Mouse (Mus musculus) liver, embryonic 12.5 days (tissue): ENCODE measurements around the gene Man2a2. TPM values are rescaled to one million over a fixed set of nuclear protein-coding genes. Genes with fewer than 3 reads are reported as not detected.

ENCODE experiments used
- ATAC-seq: fragments of 200-750 bp; cut with Nextera tagmentation; 2 replicates; pipeline ENCODE4 v1.8.0; 2017; ENCODE audit warnings: moderate number of reproducible peaks, mild to moderate bottlenecking, moderate library complexity
- H3K27ac ChIP-seq: fragments of 300-500 bp; sonication (generic); 2 replicates; pipeline ENCODE4 v1.5.1; 2016; ENCODE audit warnings: mild to moderate bottlenecking
- H3K27me3 ChIP-seq: fragments of 300-500 bp; sonication (generic); replicated peaks from 2 replicates; pipeline ENCODE4 v1.6.1; 2016; ENCODE audit warnings: mild to moderate bottlenecking, moderate library complexity
- H3K36me3 ChIP-seq: fragments of 300-500 bp; sonication (generic); 2 replicates; pipeline ENCODE4 v1.6.1; 2016; ENCODE audit warnings: mild to moderate bottlenecking, moderate library complexity
- H3K4me1 ChIP-seq: fragments of 300-500 bp; sonication (generic); 2 replicates; pipeline ENCODE4 v1.6.1; 2016
- H3K4me2 ChIP-seq: fragments of 300-500 bp; sonication (generic); 2 replicates; pipeline ENCODE4 v1.6.1; 2016; ENCODE audit warnings: mild to moderate bottlenecking, moderate library complexity
- H3K4me3 ChIP-seq: fragments of 300-500 bp; sonication (generic); 2 replicates; pipeline ENCODE4 v1.5.1; 2016; ENCODE audit warnings: mild to moderate bottlenecking, moderate library complexity
- H3K9ac ChIP-seq: fragments of 300-500 bp; sonication (generic); 2 replicates; pipeline ENCODE4 v1.6.1; 2016; ENCODE audit warnings: mild to moderate bottlenecking, moderate library complexity
- H3K9me3 ChIP-seq: fragments of 300-500 bp; sonication (generic); replicated peaks from 2 replicates; pipeline ENCODE4 v1.6.1; 2016; ENCODE audit warnings: mild to moderate bottlenecking, moderate library complexity
- WGBS: fragments of 180-500 bp; shearing (Covaris S2); methylation state at CpG from one replicate; pipeline ENCODE4 v1.1.7; 2016; ENCODE audit not compliant: insufficient replicate concordance; 5-methylcytosine and 5-hydroxymethylcytosine counted together
- polyA plus RNA-seq: library from polyadenylated mRNA; unstranded; fragments of >200 nt; fragmentation: Nextera tagmentation; extraction: Ambion mirVana; gene quantifications from 2 replicates; pipeline ENCODE4 v1.2.1, GENCODE M21; 2016

Gene Man2a2
- polyA plus RNA-seq, 1 experiment from 2014 or later, result 6.5 TPM

DNA sequence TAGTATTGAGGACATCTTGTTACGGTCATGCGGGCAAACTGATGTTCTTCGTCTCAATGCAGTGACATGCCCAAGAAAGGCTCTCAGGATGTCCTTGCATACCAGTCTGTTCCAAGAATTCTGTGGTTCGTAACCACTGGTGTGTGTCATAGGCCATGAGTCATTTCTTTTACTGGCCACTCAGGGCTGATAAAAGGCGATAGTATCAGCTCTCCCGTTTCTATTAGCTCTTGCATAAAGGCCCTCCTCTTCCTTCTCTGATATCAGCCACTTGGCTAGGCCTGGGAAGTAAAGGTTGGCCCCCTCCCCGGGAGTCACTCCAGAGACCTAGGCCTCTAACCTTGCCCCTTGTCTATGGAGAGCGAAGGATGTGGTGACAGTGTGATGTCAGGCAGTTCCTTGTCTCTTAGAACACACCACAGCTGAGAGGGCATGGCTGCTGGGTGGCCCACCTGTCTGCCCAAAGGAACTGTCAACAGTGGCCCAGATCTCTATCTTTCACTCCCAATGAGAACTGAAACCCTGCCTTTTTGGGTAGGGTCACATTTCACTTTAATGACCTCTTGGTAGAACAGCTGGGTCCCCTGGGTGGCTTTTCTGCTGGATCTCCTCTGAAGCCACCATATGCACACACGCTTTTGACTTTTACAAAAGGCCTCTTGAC, 4.3 kb upstream of the Man2a2 start:
- peaks cover 27% of the 10 kb centered on the region for H3K27me3 ChIP-seq
- no peak overlapping the region for H3K9ac ChIP-seq
- WGBS, result 40% methylated on average over 9 of the region's 9 CpGs
- H3K36me3 ChIP-seq, result peaks cover 3% of the 10 kb centered on the region; the same call in 1 of the 2 replicates
- H3K9me3 ChIP-seq, result no peaks in the 10 kb centered on the region
- H3K4me3 ChIP-seq, result no peak overlapping the region
- no peak overlapping the region for H3K4me2 ChIP-seq
- no peak overlapping the region for H3K27ac ChIP-seq
- no peak for ATAC-seq
- H3K4me1 ChIP-seq, result peaks cover 11% of the 10 kb centered on the region

DNA sequence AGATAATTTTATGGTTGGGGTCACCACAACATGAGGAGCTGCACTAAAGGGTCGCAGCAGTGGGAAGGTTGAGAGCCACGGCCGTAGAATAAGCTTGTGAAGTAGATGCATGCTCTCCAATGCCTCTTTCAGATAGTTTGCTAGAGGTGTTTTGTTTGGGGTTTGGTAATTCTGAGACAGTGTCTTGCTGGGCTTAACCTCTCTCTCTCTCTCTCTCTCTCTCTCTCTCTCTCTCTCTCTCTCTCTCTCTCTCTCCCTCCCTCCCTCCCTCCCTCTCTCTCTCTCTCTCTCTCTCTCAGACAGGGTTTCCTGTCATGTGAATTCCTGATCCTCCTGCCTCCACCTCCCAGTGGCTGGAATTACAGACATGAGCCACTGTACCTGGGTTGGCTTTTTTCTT, 3.6 kb upstream of the Man2a2 start:
- peaks cover 3% of the 10 kb centered on the region; the same call in 1 of the 2 replicates for H3K36me3 ChIP-seq
- peaks cover 34% of the 10 kb centered on the region for H3K27me3 ChIP-seq
- 78% methylated on average over 3 of the region's 3 CpGs for WGBS
- H3K27ac ChIP-seq, result no peak overlapping the region
- H3K4me2 ChIP-seq, result no peak overlapping the region
- H3K4me3 ChIP-seq, result no peak overlapping the region
- no peak for ATAC-seq
- peaks cover 19% of the 10 kb centered on the region for H3K4me1 ChIP-seq
- no peak overlapping the region for H3K9ac ChIP-seq
- H3K9me3 ChIP-seq, result no peaks in the 10 kb centered on the region

DNA sequence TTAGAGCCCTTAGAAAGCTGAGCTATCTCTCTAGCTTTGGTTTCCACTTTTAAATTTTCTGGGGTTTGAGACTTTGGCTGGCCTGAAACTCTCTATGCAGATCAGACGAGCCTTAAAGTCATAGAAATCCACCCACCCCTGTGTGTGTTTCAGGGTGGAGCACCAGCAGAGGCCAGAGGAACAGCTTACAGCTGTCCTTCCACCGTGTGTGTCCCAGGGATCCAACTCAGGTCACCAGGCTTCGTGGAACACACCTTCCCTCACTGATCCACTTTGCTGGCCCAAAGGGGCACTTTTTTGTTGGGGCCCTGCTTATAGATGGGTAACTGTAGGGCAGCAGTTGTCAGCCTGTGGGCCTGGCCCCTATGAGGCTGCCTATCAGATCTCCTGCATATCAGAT, 3.1 kb upstream of the Man2a2 start:
- no peak overlapping the region for H3K4me2 ChIP-seq
- peaks cover 23% of the 10 kb centered on the region for H3K4me1 ChIP-seq
- no peak overlapping the region for H3K27ac ChIP-seq
- H3K27me3 ChIP-seq, result peaks cover 39% of the 10 kb centered on the region
- no peak for ATAC-seq
- H3K4me3 ChIP-seq, result no peak overlapping the region
- no peaks in the 10 kb centered on the region for H3K9me3 ChIP-seq
- WGBS, result 54% methylated on average over 3 of the region's 3 CpGs
- H3K9ac ChIP-seq, result no peak overlapping the region
- H3K36me3 ChIP-seq, result peaks cover 3% of the 10 kb centered on the region; the same call in 1 of the 2 replicates

DNA sequence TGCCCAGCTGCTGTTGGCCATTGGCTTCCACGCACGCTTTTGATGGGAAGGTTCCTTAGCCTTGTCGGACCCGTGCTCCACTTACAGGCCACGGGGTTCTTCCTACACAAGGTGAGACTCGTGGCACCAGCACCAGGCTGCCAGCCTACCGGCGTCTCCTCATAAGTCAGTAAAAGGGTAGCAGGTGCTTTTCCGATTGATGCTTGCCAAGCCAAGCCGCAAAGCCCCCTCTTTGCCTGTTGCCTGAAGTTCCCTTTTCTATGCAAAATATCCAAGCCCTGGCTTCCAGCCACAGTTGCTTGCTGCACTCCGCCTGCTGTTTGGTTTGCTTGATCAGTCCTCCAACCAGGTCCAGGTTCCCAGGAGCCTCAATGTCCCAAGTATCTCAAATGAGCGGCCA, 2.7 kb upstream of the Man2a2 start:
- Histone ChIP-seq H3K9me3 (no peaks in the 10 kb centered on the region), H3K27ac (no peak overlapping the region), H3K27me3 (peaks cover 42% of the 10 kb centered on the region), H3K4me3 (no peak overlapping the region), H3K4me1 (peaks cover 27% of the 10 kb centered on the region), H3K9ac (no peak overlapping the region), H3K36me3 (peaks cover 3% of the 10 kb centered on the region; the same call in 1 of the 2 replicates), H3K4me2 (no peak overlapping the region)
- 71% methylated on average over 12 of the region's 12 CpGs for WGBS
- ATAC-seq, result no peak

DNA sequence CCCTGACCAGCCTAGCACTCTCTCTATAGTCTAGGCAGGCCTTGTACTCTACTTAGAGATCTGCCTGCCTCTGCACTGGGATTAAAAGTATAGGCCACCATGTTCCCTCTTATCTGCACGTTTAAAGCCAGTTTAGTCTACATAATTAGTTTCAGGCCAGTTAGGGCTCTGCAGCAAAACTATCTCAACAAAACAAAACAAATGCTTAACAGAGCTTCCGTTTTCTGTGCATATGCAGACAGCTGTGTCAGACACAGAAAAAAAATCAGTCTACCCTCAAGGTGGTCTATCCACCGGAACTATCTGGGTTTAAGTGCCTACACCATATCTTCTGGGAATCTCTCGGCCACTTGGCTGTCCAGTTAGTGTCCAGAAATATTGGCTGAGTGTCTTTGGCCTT, 2.2 kb upstream of the Man2a2 start:
- Histone ChIP-seq H3K4me1 (peaks cover 27% of the 10 kb centered on the region), H3K4me3 (no peak overlapping the region), H3K9me3 (no peaks in the 10 kb centered on the region), H3K36me3 (peaks cover 3% of the 10 kb centered on the region; the same call in 1 of the 2 replicates), H3K4me2 (no peak overlapping the region), H3K27ac (no peak overlapping the region), H3K27me3 (peaks cover 42% of the 10 kb centered on the region), H3K9ac (no peak overlapping the region)
- WGBS, result 60% methylated on average over 4 of the region's 4 CpGs
- no peak for ATAC-seq

DNA sequence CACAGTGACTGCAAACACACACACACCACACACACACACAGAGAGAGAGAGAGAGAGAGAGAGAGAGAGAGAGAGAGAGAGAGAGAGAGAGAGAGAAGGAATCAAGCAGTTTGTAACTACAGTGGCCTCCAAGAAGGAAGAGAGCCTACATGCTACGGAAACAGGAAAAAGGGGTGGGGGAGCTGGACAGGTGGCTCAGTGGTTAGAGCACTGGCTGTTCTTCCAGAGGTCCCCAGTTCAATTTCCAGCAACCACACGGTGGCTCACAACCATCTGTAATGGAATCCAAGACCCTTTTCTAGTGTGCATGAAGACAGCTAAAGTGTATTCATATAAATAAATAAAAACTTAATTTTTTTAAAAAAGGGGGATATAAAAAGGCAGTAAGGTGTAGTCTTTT, 1.5 kb upstream of the Man2a2 start:
- Histone ChIP-seq H3K9me3 (no peaks in the 10 kb centered on the region), H3K27me3 (peaks cover 42% of the 10 kb centered on the region), H3K27ac (no peak overlapping the region), H3K4me2 (no peak overlapping the region), H3K4me1 (peaks cover 27% of the 10 kb centered on the region), H3K4me3 (no peak overlapping the region), H3K36me3 (peaks cover 10% of the 10 kb centered on the region), H3K9ac (no peak overlapping the region)
- 41% methylated on average over 2 of the region's 2 CpGs for WGBS
- ATAC-seq, result no peak

DNA sequence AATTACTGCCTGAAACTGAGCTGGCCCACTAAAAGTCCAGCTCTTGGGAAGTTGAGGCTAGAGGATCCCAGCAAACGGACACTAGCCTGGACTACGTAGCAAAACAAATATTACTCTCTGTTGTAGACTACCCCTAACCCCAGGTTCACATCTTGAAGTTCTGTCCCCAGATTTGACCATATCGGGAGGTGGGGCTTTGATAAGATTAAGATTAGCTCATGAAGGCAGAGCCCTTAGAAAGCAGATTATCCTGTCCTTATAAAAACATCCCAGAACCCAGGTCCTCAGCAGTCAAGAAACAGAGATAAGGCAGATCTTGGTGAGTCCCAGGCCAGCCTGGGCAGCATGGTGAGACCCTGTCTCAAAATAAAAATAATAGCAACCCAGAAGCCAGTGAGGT, 991 bp upstream of the Man2a2 start:
- peaks cover 27% of the 10 kb centered on the region for H3K4me1 ChIP-seq
- H3K27ac ChIP-seq, result no peak overlapping the region
- WGBS, result 52% methylated on average over 3 of the region's 3 CpGs
- H3K9ac ChIP-seq, result no peak overlapping the region
- ATAC-seq, result no peak
- H3K9me3 ChIP-seq, result no peaks in the 10 kb centered on the region
- no peak overlapping the region for H3K4me3 ChIP-seq
- no peak overlapping the region for H3K4me2 ChIP-seq
- peaks cover 15% of the 10 kb centered on the region for H3K36me3 ChIP-seq
- peaks cover 42% of the 10 kb centered on the region for H3K27me3 ChIP-seq

DNA sequence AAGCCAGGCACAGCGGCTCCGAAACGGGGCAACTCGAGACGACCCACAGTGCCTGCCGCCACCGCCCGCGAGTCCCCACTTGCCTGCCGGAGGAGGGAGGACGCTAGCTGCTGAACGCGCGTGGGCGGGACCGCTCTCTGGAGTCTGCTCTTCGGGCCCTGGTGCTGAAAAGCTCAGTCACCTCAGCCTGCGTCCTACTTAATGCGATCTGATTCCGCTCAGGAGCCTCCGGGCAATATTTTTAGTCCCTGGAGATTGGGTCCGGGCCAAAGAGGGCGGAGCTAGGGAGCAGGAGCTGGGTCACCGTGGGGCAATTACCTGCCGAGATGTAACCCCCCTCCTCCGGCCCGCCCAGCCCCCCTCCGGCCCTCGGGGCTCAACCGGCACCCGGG, 530 bp downstream of the Man2a2 start:
- Histone ChIP-seq H3K4me1 (peaks cover 27% of the 10 kb centered on the region), H3K36me3 (peaks cover 30% of the 10 kb centered on the region), H3K27ac (peak overlapping the region; percentile 57), H3K9me3 (no peaks in the 10 kb centered on the region), H3K4me2 (peak overlapping the region; percentile 97), H3K9ac (peak overlapping the region; percentile 76), H3K27me3 (peaks cover 42% of the 10 kb centered on the region), H3K4me3 (peak overlapping the region; percentile 77)
- under 1% methylated on average over 31 of the region's 31 CpGs for WGBS
- peak; percentile 32 for ATAC-seq

DNA sequence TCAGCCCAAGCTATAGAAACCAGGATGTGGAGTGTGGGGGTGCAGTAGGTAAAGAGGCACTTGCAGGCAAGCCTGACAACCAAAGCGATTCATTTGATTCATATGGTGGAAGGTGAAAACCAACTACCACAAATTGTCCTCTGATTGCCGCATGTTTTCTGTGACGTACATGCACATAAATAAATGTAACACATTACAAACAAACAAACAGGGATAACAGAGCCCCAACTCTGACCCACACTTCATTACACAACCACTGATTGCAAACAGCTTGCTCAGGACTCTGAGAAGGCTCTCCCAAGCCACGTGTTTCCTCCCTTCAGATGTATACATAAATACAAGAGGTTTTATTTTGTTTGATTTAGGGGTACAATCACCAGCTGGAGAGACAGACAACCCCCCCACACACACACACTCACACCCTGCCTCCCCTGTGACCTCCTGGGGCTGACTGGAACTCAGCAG, 1.2 kb downstream of the Man2a2 start:
- peaks cover 42% of the 10 kb centered on the region for H3K27me3 ChIP-seq
- H3K36me3 ChIP-seq, result peaks cover 30% of the 10 kb centered on the region
- no peaks in the 10 kb centered on the region for H3K9me3 ChIP-seq
- H3K4me3 ChIP-seq, result peak overlapping the region; percentile 77
- WGBS, result 43% methylated on average over 4 of the region's 4 CpGs
- H3K4me1 ChIP-seq, result peaks cover 27% of the 10 kb centered on the region
- H3K27ac ChIP-seq, result peak overlapping the region; percentile 57
- ATAC-seq, result no peak
- peak overlapping the region; percentile 97 for H3K4me2 ChIP-seq
- H3K9ac ChIP-seq, result peak overlapping the region; percentile 76; the same call in 1 of the 2 replicates

DNA sequence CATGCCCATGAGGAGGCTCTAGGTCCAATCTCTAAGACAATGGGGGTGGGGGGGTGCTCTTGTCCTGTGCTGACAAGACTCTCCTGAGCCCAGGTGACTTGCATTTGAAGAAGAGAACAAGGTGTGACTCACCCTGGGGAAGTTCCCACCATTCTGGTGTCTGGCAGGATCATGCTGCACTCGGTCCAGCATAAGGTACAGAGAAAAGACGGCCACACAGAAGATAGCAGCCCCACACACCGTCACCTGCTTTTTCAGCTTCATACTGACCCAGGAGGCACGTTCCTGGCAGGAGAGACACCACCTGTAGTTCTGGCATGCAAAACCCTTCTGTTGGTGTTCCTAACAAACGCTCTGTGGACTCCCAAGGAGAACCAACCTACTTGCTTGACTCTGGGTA, 1.7 kb downstream of the Man2a2 start:
- WGBS, result 55% methylated on average over 5 of the region's 5 CpGs
- H3K27me3 ChIP-seq, result peaks cover 42% of the 10 kb centered on the region
- no peak overlapping the region for H3K27ac ChIP-seq

DNA sequence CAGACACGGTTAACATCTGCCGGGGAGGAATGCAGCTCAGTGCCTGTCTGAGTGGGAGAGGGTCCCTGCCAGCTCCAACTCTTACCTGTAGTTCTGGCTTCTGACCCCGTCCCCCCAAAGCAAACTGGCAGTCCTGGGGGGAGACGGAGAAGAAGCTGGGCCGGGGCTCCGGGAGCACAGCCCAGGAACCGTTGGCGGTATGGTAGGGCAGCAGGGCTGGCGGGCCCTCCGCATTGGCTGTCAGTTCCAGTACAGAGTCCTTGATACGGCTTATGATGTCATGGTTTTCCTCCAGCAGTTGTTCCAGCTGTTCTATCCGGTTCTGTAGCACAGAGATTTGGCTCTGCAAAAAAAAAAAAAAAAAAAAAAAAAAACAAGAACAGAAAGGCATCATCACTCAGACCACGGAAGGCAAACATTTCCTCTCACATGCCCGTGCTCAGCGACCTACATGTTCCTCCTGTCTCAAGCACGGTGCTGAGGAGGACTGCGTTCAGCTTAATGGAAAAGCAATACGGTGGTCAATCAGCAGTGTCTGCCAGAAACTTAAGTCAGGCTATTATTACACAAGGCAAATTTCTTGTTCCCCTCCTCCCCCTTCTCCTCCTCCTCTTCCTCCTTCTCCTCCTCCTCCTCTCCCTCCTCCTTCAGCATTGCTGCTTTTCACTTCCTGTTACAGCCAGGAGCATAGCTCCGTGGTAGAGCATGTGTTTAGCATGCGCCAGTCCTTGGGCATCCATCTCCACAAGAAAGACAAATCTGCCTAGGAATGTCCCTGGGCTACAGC, 2.3 kb downstream of the Man2a2 start:
- no peak for ATAC-seq
- H3K4me3 ChIP-seq, result no peak overlapping the region
- WGBS, result 62% methylated on average over 20 of the region's 20 CpGs
- no peaks in the 10 kb centered on the region for H3K9me3 ChIP-seq
- peaks cover 27% of the 10 kb centered on the region for H3K4me1 ChIP-seq
- peaks cover 42% of the 10 kb centered on the region for H3K27me3 ChIP-seq
- no peak overlapping the region for H3K9ac ChIP-seq
- peak overlapping the region; percentile 97; the same call in 1 of the 2 replicates for H3K4me2 ChIP-seq
- no peak overlapping the region for H3K27ac ChIP-seq
- peaks cover 40% of the 10 kb centered on the region for H3K36me3 ChIP-seq

More for the DNA sequence above, 1.7 kb downstream of the Man2a2 start:
- H3K4me3 ChIP-seq, result no peak overlapping the region
- H3K36me3 ChIP-seq, result peaks cover 34% of the 10 kb centered on the region
- no peak overlapping the region for H3K9ac ChIP-seq
- H3K9me3 ChIP-seq, result no peaks in the 10 kb centered on the region
- peak overlapping the region; percentile 97 for H3K4me2 ChIP-seq
- H3K4me1 ChIP-seq, result peaks cover 27% of the 10 kb centered on the region
- no peak for ATAC-seq

DNA sequence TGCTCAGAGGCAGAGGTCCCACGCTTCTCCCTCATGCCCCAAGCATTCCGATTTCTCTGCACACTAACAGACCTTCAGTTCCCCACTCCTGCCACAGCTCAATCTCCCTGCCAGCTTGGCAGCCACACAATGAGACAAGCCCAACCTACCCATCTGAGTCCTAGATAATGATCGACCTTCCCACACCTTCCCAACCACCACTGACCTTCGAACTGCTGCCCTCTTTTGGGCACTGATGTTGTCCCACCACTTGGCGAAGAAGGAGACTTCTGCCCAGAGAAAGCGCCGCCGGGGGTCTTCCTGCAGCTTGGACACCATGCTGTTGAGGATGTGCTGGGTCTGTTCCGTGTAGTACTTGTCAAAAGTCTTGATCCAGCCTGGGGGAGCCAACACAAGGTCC, 3.2 kb downstream of the Man2a2 start:
- WGBS, result 78% methylated on average over 9 of the region's 9 CpGs
- H3K27me3 ChIP-seq, result peaks cover 39% of the 10 kb centered on the region
- peaks cover 27% of the 10 kb centered on the region for H3K4me1 ChIP-seq
- no peak overlapping the region for H3K4me2 ChIP-seq
- peaks cover 48% of the 10 kb centered on the region for H3K36me3 ChIP-seq
- H3K4me3 ChIP-seq, result no peak overlapping the region
- ATAC-seq, result no peak
- H3K9ac ChIP-seq, result no peak overlapping the region
- no peaks in the 10 kb centered on the region for H3K9me3 ChIP-seq
- H3K27ac ChIP-seq, result no peak overlapping the region
